Mouse (Mus musculus) adrenal gland, postnatal 10 days (tissue): ENCODE measurements around the gene Lgalsl. TPM values are rescaled to one million over a fixed set of nuclear protein-coding genes. Genes with fewer than 3 reads are reported as not detected.

Experiments used
- DNase-seq: peaks from one replicate; pipeline ENCODE4 v3.0.0; 2021; ENCODE audit warnings: mixed read lengths
- long read RNA-seq, 2 experiments: library from polyadenylated mRNA; stranded (forward); transcript quantifications; one replicate each; pipeline ENCODE4 v2.0.0; 2021
- total RNA-seq, 2 experiments: library from RNA; stranded (reverse); gene quantifications; 2 replicates each; pipeline ENCODE4 v1.2.3; 2021

The Lgalsl gene
- 10 to 100 TPM; 32.1 to 39.1 TPM for total RNA-seq
- long read RNA-seq, experiment 1, transcript Lgalsl-201 (5 exons, 3,362 nt) = major isoform, 47 of 58 reads
- long read RNA-seq, experiment 1, partial matches to known transcripts = 1 of 58 reads
- long read RNA-seq, experiment 1, other reads (novel, unspliced or antisense) = 7 of 58 reads
- long read RNA-seq, experiment 2, transcript Lgalsl-201 (5 exons, 3,362 nt) = major isoform, 32 of 37 reads
- long read RNA-seq, experiment 2, partial matches to known transcripts = 0 of 37 reads
- long read RNA-seq, experiment 2, other reads (novel, unspliced or antisense) = 4 of 37 reads

DNA sequence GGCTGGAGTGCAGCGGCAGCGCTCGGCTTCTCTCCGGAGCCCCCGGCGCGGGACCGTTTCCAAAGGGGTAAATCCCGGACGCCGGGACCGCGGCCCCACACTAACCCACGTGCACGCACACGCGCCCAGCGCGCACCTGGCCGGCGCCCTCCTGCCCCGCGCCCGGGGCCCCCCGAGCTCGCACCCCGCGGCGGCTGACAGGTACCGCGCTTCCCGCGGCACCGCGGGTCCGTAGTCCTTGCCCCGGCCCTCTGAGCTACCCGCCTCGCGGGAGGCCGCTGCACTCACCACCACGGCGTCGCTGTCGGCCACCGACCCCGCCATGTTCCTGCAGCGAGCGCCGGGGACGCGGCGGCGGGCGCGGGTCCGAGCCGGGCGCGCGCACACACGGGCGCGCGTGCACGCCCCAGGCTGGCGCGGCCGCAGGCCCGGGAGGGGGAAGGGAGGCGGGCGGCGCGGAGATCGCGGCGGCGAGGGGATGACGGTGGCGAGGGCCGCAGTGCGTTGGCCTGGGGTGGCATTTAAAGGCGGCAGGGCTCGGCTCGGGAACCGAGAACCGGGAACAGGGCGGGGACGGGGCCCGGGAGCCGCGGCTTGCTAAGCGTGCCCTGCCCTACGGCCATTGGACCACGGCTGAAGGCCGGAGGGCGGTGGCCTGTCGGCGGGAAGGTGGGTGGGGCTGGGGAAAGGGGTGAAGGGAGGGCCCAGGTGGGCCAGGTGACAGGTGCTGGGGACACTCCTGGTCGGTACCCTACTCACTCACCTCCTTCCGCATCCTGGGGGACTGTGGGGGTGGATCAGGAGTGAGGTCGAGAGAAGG lies at the start of gene Lgalsl:
Gene Lgalsl, minus strand, starts transcription at position 371 of the 820 bp plus-strand sequence.
- DNase-seq = peak; percentile 85

DNA sequence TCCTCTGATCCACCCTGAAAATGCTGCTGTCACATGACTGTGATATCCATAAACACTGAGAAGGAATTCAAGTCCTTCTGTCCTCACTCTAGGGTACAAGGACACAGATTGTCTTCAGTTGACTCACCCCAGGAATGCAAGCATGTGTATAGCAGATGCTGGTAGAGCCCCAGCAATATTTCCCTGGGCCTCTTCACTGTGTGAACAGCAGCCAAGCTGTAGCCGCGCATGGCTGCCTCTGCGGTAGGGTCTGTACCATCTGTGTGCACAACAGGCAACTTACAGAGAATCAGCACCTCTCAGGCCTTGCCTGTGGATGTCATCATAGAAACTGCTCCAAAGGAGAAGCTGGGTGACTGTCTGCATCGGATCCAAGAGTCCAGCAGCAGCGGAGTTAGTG lies 47.8 kb upstream of the Lgalsl start:
- no peak for DNase-seq

DNA sequence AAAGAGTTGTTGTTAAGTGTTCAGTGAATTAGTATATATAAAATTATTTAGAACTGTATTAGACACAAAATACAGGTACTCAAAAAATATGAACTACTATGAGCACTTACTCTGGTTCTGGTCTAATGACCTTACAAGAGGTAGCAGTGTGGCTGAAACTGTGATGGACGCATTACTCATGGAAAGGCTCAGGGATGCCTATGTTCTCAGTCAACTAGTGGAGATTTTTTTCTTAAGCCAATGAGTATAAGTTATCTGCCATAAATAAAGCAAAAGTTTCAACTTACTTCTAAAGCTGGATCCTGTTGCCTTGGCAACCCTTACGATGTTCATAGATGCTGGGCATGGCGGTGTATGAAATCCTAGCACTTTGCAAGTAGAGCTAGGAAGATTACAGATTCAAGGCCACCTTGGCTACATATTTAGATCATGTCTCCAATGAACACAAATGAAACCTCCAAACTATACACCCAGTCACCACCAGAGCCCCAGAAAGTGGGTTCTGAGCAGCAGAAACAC lies 46.8 kb upstream of the Lgalsl start:
- DNase-seq = no peak

DNA sequence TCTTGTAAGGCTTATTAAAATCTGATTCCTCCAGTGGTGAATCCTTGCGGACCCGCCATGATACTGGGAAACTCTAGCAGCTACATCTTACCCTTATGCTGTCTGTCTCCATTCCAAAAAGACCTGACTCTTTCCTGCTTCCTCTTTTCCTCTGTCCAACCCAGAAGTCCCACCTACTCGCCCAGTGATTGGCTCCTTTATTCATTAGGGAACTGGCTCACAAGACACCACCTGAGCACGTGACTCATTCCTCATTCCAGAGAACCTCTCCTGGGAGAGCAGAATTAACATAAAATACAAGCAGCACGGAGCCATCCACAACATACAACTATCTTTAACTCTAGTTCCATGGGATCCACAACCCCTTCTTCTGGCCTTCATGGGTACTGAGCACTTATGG lies 42.5 kb upstream of the Lgalsl start:
- DNase-seq = peak; percentile 24

DNA sequence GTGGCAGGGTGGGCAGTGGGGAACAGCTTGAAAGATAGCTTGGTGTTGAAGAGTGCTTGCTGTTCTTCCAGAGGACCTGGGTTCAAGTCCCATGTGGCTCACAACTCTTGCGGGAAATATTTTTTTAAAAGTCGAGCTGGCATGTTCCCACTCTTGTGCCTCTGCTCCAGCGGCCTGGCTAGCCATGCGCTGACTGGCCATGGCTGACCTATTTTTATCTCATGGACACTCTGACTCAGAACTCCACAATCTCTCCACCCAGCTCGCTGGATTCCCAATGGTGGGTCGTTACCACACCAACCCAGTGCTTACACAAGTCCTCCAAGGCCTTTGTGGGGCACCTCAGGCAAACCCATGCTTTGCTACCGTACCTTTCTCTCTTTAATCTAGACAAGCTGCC lies 42.1 kb upstream of the Lgalsl start:
- peak; percentile 69 for DNase-seq

DNA sequence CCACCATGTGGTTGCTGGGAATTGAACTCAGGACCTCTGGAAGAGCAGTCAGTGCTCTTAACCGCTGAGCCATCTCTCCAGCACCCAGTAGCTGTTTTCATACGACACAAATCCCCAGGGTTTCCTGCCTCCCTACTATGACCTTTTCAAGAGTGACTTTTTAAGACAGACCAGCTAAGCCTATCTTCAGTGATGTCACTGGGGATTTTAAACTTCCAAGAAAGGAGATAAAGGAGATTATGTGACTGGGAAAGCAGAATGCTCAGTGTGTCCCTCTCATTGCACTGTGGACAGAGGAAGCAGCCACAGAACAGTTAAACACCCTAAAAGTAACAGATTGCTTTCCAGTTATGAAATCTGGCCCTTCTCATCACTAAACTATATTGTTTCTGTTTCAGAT lies 41.6 kb upstream of the Lgalsl start:
- no peak for DNase-seq

DNA sequence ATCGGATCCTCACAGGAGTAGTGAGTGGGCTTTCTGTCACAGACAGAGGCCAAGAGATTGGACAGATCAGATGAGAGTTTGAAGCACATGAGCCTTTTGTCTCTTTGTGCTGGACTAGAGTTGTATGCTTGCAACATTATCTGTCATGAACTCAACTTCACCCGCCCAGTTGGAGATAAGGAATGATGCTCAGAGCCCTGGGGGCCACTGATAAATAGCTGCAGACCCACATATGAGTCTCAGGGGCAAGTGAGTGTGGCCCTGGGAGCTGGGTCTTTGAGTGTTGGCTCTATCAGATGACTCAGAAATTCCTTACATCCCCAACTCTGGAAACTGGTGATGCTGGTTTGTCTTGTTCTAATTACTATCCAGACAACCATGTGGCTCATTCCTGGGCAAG lies 39.1 kb upstream of the Lgalsl start:
- no peak for DNase-seq

DNA sequence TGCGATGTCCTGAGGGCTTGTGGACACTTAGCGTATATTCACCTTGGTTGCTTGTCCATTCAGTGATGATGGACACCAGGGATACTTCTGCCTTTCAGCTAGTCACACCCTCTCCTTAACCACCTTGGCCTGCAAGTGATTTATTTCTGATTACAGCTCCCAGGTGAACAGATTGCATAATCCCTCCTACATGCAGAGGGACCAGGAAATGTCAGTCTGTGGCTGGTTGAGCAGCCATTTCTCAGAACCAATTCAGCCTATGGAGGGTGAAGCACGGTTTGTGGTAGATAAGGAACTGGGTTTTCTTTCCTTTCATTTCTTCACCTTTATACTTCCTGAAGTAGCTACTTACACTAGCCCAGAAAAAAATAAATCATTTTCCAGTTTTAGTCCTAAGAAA lies 34.6 kb upstream of the Lgalsl start:
- no peak for DNase-seq

DNA sequence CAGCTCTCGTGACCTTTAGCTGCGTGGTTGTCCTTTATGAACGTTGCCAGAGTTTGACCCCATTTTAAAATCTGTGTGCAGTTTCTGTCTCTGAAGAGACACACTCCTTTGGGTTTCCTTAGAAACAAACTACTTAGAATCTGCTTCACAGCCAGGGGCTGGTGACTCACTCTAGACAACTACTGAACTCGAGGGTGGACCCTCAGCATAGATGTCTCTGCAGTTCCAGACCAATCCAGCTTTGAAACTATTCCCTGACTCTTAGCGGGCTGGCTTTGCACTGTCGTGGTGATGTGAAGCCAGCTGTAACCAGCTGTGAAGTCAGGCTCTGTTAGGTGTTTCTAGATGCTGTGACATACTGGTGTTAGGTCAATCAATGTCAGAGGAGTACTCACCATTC lies 33.8 kb upstream of the Lgalsl start:
- no peak for DNase-seq

DNA sequence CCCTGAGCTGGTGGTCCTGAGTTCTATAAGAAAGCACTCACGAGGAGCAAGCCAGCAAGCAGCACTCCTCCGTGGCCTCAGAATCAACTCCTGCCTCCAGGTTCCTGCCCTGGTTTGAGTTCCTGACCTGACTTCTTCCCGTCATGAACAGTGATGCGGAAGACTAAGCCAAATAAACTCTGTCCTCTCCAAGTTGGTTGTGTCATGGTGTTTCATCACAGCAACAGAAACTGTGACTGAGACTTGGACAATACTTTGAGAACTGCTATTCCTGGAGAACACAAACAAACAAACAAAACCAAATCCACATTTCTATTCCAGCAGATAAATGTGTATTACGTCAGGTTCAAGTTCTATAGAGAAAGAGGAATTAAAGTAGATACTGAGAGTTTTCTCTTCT lies 31.2 kb upstream of the Lgalsl start:
- no peak for DNase-seq

DNA sequence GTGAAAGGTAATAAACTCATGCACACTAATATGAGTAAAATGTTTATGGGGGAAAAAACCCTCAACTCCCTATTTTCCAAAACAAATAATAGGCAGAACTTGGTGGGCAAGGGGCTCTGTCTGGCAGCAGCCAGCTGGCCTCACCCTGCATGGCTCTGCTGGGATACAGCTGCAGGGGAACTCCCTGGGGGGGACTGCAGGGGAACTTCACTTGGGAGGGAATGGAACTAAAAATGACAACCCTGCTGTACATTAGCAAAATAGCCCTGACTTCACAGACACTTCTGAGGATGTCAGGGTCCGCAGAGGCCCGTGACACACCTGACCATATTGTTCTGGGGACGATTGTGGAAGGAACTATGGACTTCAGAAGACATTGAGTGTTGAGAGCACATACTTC lies 29.5 kb upstream of the Lgalsl start:
- DNase-seq = no peak

DNA sequence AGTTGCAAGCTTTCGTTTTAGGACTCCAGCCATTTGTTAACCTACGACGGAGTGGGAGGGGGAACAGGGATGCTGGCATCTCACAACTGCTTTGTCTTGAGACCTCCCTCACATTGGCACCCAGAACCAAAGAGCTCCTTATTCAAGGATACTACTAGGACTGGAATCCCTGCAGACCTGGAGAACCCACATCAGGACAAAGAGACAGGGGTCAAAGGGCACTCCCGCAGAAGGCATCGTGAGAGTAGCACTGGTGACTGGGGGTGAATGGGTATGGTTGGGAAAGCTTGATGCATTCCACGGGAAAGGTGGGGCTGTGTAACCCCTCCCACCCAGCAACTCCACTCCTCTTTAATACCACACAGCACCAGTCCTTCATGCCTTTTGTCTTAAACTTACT lies 29.0 kb upstream of the Lgalsl start:
- no peak for DNase-seq

DNA sequence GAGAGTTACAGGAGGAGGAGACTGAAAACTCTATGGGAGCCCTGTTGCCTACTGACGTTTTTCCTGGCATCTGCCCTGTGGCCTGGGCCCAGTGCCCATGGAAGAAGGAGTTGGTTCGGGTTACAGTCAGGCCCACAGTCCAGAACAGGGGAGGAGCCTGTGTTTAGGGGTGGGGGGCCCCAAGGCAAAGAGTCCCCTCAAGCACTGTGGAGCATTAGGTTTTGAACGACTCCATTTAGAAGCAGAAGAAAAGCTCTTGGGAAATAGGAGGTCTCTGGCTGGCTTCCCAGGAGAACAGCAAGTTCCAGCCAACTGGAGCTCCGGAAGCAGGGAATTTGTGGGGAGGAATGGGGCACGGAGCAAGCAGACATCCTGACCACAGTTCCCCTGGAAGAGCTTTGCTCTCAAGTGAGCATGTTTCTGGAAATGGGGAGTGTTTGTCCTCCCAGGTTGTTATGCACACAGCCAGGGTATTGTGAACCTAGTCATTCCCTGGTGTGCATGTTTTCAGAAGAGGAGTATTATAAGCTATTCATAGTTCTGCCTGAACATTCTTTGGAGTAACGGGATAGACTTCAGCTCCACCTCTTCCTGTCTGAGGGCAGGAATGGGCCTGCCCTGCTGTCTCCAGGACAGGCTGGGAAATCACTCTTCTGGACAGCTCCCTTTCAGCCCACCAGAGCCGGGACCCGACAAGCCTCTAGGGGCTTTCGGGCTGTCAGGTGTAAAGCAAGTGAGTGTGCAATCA lies 28.2 kb upstream of the Lgalsl start:
- DNase-seq = peak; percentile 81

DNA sequence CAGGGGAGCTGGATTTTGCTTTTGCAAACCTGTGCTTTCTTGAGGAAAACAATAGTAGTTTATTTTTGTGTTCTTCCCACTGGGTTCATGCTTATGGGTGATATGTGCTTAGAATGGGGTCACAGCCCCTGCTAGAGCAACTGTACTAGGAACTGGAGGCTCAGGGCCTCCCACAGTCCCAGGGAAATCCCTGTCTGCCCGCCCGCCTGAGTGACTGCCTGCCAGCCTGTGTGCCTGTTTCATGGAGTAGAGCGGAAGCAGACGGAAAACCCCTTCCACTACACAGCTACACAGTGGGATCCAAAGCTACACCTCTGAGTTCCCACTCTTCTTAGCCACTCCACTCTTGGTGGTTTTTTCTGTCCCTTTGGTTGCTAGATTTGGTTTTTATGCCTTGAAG lies 27.1 kb upstream of the Lgalsl start:
- DNase-seq = no peak

DNA sequence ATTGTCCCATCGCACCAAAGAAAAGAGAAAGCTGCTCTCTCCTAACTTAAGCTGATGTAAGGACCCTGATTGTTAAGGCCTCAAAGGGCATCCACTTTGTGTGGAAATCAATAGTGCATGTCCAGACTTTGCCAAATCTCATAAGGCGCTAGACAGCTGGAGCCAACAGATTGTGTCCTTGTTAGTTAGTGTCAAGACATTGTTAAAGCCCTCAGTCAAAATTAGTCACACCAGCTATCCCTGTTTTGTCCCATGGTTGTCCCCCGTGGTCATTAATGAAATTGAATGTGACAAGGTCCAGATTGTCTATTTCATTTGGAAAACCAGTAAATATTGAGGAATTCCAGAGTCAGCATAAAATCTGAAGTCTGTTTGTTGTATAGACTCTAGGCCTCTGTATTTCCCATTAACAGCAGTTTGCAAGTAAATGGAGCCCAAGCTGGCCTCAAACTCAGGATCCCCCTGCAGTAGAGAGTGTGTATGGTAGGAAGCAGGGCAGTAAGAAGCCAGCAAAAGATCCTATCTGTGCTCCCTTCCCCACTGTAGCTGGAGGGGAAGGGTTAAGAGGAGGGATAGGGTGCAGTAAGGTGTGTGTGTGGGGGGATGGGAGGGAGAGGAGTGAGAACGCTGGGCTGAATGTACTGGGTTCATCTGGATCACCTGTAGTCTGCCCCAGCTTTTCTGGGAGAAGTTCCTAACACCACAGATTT lies 23.3 kb upstream of the Lgalsl start:
- DNase-seq = no peak

DNA sequence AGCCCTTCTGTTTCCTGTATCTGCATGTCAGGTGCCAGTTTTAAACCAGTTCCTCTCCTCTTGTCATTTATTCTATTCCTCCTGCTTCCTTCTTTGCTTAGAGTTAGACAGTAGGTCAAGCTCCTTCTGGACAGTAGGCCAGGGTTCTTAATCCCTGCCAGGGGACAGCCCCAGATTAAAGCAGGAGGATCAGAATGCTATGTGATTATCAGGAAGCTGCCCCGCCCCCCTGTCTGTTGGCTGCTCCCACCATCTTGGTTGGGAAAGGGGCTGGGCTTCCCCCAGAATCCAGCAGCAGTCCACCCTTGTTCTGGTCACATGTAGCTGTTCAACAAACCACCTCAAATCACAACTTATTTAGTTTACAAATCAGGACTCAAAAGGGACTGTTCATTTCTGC lies 19.3 kb upstream of the Lgalsl start:
- DNase-seq = no peak

DNA sequence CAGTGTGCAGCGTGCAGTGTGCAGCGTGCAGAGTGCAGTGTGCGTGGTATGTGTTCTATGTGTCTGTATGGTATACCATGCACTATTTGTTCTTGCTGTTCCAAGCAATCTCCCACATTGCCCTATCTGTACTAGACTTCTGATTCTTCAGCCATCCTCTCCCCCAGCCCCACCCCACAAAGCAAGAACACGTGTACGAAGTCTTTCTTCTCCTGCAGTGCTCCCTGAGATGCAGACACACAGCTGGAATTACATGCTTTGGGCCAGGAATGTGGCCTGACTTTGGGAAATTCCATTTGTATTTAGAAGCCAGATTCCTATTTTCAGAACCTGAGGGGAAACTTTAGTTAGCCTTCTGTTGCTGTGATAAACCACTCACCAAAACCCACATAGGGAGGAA lies 18.5 kb upstream of the Lgalsl start:
- no peak for DNase-seq

DNA sequence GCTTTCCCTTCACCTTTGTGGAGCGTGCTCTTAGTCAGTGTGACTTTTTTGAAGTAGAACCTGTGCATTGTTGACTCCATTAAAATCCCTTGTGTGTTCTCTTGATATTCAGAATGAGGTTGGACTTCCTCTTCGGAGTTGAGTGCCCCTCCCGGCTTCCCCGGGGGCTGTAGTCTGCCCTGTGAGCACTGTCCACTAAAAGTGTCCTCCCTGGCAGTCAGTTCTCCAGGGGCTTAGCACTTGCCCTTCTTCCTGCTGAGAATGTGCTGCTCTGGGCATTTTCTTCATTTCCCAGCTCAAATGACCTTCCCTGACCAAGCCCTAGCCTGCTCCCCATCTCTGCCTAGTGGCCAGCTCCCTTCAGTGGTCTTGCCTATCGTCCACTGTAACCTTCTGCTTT lies 6.5 kb upstream of the Lgalsl start:
- DNase-seq = no peak

DNA sequence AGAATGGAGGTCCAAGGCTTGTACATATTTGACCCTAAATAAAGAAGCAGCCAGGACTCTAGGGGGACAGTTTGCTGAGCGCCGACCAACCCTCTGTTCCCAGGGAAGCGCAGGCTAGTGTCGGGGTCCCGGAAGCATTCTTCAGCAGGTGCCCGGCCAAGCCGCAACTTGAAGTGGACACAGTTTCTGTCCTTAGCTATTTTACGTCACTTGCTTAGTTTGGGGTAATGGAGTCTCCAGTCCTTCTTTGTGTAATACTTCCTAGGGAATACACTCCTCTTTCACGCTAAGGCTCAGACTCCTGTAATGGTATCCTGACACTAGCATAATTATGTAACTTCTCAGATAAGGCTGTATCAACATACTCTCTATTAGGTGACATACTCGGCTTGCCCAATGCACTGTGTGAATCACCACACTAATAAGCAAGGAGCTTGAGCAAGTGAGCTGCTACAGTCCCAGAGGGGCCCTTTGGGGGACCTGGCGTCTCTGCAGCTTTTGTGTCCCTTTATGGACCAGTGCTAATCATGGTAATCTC lies 813 bp upstream of the Lgalsl start:
- peak; percentile 23 for DNase-seq

DNA sequence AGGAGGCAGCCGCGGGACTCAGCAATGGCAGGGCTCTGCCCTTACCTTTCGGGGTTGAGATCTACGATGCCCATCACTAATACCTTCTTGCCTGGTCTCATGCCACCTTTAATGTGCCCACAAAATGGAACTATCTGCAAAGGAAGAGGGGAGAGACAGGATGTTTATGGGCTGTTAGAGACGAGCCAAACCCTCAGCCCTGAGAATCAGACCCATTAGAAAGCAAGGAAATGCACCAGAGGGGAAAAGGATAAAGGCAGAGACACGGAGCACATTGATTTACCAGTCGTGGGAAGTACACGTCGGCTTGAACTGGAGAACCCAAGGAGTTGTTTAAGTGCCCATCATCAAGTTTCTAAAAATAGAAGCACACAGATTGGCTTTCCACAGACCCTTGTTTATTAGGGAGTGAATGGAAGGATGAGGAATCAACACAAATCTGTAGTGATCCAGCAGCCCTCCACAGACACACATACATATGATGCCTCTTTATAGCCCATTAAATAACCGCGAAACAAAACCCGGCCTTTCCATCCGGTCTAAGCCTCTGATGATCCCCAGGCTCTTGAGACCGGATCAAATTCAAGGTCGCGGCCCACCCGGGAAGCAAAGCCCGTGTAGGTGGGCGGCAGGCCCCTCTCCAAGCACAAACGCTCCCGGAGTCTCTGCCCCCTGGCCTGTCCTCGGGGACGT lies 717 bp downstream of the Lgalsl start:
- no peak for DNase-seq

DNA sequence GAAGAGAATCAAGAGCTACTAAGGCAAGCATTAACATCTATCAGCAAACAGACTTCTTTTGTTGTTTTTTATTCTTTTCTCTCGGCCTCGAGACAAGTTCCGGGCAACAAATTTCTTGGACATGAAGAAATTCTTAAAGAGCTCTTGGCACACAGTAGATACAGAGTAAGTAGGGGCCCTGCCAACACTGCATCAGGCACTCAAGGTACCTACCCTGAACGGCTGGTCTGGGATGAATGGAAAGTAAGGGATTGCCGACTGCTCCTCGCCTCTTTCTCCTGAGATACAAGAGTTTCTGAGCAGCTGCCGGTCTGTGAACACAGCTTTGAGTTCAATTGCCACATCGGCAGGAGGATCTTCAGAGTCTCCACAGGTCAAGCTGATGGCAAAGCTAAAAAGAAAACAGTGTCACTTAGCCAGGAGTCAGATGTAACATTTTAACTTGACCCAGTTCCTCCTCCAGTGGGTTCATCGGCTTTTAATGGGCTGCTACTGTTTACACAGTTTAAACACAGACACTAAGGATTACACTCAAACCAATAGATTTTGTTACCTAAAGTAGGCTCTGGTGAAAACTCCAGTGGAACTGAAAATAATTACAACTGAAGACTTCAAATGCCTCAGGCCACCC lies 1.7 kb downstream of the Lgalsl start:
- DNase-seq = peak; percentile 18
